Mouse (Mus musculus) testis, adult 2 months (tissue): ENCODE measurements around the gene Zdhhc11.

ENCODE experiments used
- CTCF ChIP-seq: fragments of 200-500 bp; IDR thresholded peaks from 2 replicates; pipeline ENCODE4 v1.5.1; 2012; ENCODE audit warnings: low read depth, mild to moderate bottlenecking, inconsistent platforms, low read length, moderate library complexity; ENCODE audit not compliant: control insufficient read depth, insufficient read depth, insufficient replicate concordance
- POLR2A ChIP-seq: fragments of 200-500 bp; IDR thresholded peaks from 2 replicates; pipeline ENCODE4 v1.6.1; 2012; ENCODE audit warnings: low read depth, mild to moderate bottlenecking, inconsistent platforms, low read length, moderate library complexity; ENCODE audit not compliant: control insufficient read depth

DNA sequence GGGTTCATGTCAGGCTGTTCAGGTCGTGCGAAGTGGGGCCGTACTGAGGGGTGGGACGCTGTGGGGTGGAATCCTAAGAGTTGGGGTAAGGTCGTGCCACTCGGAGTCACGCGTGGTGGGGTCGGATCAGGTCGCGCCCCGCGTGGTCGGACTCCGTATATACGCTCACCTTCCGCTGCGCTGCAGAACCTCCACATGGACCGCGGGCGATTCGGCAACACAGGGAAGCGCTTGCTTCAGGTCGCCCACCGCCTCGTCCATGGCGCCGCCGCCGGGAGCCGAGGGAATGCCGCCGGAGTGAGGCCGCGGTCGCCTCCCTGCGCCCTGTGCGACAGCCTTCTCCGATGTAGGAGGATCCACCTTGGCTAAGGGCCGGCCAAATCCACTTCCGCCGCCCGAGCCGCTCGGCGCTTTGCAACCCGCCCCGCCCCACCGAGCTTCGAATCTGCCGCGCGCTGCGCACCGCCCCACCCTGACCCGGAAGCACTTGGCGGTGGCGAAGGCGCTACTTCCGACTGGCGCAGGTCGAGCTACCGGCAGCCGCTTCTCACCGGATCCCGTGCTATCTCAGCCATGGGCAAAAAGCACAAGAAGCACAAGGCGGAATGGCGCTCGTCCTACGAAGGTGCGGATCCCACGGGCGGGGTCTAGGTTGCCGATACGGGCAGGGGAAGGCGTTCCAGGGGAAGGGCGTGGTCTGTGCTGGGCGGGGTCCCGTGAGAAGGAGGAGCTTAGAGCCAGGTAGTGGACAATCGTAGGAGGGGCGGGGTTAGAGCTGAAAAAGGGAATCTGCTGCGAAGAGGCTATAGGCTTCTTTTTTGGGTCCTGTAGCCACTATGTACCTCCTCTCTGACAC is 26.1 kb upstream of the Zdhhc11 start, which contains the start of the genes Trip13 and Brd9:
- TF ChIP-seq POLR2A (peak; percentile 77), CTCF (no peak)
